Mouse (Mus musculus): ENCODE measurements around the gene Ptprq. TPM values are rescaled to one million over a fixed set of nuclear protein-coding genes. Genes with fewer than 3 reads are reported as not detected.

The Ptprq gene
- 5.8 TPM for polyA plus RNA-seq (2014; fragmentation: Illumina TruSeq; extraction: RNeasy Lipid Tissue Mini Kit (QIAGEN cat#74804); ENCODE audit: low read depth, low replicate concordance)

GRCm38 (mm10) chr10:107719806-107720205 is at the start of gene Ptprq:
Gene Ptprq (minus strand): TSS chr10:107720051.

DNA sequence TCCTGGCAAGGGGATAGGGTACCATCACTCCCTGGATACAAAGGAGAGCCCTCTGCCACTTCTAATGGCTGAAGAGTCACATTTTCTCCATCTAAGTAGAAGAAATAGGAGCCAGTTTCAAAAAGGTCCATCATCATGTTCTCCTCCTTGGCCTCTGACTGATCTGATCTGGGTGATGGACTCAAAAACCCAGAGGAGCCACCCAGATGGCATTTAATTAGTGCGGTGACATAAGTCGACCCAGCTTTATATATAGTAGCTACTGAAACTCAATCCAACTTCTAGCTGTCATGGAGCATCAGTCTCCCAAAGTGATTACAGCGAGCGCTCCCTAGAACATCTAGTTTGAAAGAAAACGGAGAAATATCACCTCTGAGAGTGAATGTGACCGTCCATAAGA is 225.3 kb downstream of the Ptprq start, which contains the start of gene Myf6:
Gene Myf6, minus strand, starts transcription at position 170 of the 400 bp plus-strand sequence.

DNA sequence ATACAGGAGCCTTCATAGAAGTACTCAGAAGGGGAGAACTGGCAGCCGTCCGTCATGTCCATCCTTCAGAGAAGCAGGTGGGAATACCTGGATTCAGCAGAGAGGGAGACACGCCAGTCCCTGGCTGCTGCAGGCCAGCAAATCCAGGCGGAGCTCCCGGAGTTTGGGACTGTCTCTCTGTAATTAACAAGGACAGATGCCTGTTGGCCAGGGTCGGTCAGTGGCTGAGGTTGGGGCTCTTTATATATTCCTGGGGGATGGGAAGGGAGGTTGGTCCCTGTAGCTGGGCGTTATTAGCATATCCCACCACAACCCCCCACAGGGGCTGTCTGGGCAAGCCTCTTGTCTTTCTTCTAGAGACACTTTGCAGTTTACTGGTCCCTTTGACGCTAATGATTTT is 234.0 kb downstream of the Ptprq start, which contains the start of gene Myf5:
Gene Myf5, minus strand, starts transcription at position 265 of the 400 bp plus-strand sequence.

Other genes with a start within 250 kb of the Ptprq start
- gene Myf5, start 233.9 kb downstream of the Ptprq start, polyA plus RNA-seq (2014; fragmentation: Illumina TruSeq; extraction: RNeasy Lipid Tissue Mini Kit (QIAGEN cat#74804); ENCODE audit: low read depth, low replicate concordance), result not detected
- gene Myf6, start 225.3 kb downstream of the Ptprq start, polyA plus RNA-seq (2014; fragmentation: Illumina TruSeq; extraction: RNeasy Lipid Tissue Mini Kit (QIAGEN cat#74804); ENCODE audit: low read depth, low replicate concordance), result 0.62 TPM
- 0.10 TPM for gene Otogl, start 192.1 kb upstream of the Ptprq start, polyA plus RNA-seq (2014; fragmentation: Illumina TruSeq; extraction: RNeasy Lipid Tissue Mini Kit (QIAGEN cat#74804); ENCODE audit: low read depth, low replicate concordance)

All from testis, adult 10 weeks (tissue).